Mouse (Mus musculus) urinary bladder, adult 2 months (tissue): ENCODE results near the gene Irs1. TPM values are rescaled to one million over a fixed set of nuclear protein-coding genes. Genes with fewer than 3 reads are reported as not detected.

ENCODE experiments used
- DNase-seq: peaks from one replicate; pipeline ENCODE4 v3.0.0; 2022; ENCODE audit warnings: low spot score
- polyA plus RNA-seq: library from polyadenylated mRNA; depleted of rRNA; stranded (reverse); fragments of >200 nt; gene quantifications from 2 replicates; pipeline ENCODE4 v1.2.3, GENCODE M21; 2012; rRNA removed

Gene Irs1
- polyA plus RNA-seq, 1 experiment: 6.6 TPM

DNA sequence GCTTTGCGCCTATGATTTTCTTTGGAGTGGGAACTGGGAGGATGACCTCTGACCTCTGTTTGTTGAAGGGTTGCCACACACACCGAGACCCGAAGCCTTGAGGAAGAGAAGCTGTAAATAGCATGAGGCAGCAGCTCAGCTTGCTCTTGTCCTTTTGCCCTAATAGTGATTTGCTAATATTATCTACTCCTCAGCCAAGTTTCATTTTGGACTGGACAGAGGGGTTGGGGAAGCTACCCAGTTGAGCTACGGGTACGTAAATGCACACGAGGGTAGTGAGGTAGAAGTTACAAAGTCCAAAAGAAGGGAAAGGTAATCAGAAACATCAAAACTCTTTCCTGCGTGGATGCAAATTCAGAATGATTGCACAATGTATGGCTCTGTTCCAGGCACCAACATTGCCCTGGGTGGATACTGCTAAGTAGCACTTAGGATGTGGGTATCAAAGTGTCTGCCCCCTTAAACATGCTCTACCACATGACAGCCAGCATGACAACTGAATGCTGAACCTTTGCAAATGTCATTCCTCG is 107.2 kb downstream of the Irs1 start:
- no peak for DNase-seq

Other genes with a start within 250 kb of the Irs1 start
- 0.04 TPM in 1 of 2 replicates, not detected in the other for gene Gm9747, start 58.3 kb downstream of the Irs1 start, polyA plus RNA-seq
- 28.6 and 30.3 TPM in 2 replicates for gene Rhbdd1, start 25.0 kb upstream of the Irs1 start, polyA plus RNA-seq